Mouse (Mus musculus) stomach, embryonic 14.5 days (tissue): ENCODE measurements around the gene Bcl9. TPM values are rescaled to one million over a fixed set of nuclear protein-coding genes. Genes with fewer than 3 reads are reported as not detected.

Source experiments
- ATAC-seq: fragments of 200-750 bp; cut with Nextera tagmentation; 2 replicates; pipeline ENCODE4 v1.8.0; 2017; ENCODE audit warnings: low read depth, moderate TSS enrichment; ENCODE audit not compliant: insufficient number of reproducible peaks, insufficient read depth, low FRiP score
- H3K27ac ChIP-seq: fragments of 300-500 bp; sonication (generic); 2 replicates; pipeline ENCODE4 v1.5.1; 2014; ENCODE audit warnings: mild to moderate bottlenecking, low read length, moderate library complexity, mixed read lengths
- H3K27me3 ChIP-seq: fragments of 300-500 bp; sonication (generic); 2 replicates; pipeline ENCODE4 v1.6.1; 2014; ENCODE audit warnings: low read length, control low read depth, mixed read lengths; ENCODE audit not compliant: control insufficient read depth, insufficient read depth
- H3K36me3 ChIP-seq: fragments of 300-500 bp; sonication (generic); 2 replicates; pipeline ENCODE4 v1.6.1; 2014; ENCODE audit warnings: mild to moderate bottlenecking, control low read depth, low read length, moderate library complexity, mixed read lengths; ENCODE audit not compliant: control insufficient read depth, insufficient read depth
- H3K4me1 ChIP-seq: fragments of 300-500 bp; sonication (generic); 2 replicates; pipeline ENCODE4 v1.6.1; 2014; ENCODE audit warnings: low read length, control low read depth, mixed read lengths; ENCODE audit not compliant: control insufficient read depth, insufficient read depth
- H3K4me2 ChIP-seq: fragments of 300-500 bp; sonication (generic); replicated peaks from 2 replicates; pipeline ENCODE4 v1.6.1; 2014; ENCODE audit warnings: low read depth, low read length, control low read depth
- H3K4me3 ChIP-seq: fragments of 300-500 bp; sonication (generic); 2 replicates; pipeline ENCODE4 v1.5.1; 2014; ENCODE audit warnings: low read depth, low read length, control low read depth
- H3K9ac ChIP-seq: fragments of 300-500 bp; sonication (generic); replicated peaks from 2 replicates; pipeline ENCODE4 v1.6.1; 2014; ENCODE audit warnings: low read depth, mild to moderate bottlenecking, control low read depth, low read length, moderate library complexity, mixed read lengths
- H3K9me3 ChIP-seq: fragments of 300-500 bp; sonication (generic); 2 replicates; pipeline ENCODE4 v1.6.1; 2016; ENCODE audit warnings: low read depth, low read length, control low read depth; ENCODE audit not compliant: control insufficient read depth
- WGBS: fragments of 180-500 bp; shearing (Covaris S2); extraction: QIAGEN DNeasy Blood & Tissue Kit; methylation state at CpG from one replicate; pipeline ENCODE4 v1.1.7; 2014; 5-methylcytosine and 5-hydroxymethylcytosine counted together
- polyA plus RNA-seq: library from polyadenylated mRNA; unstranded; fragments of >200 nt; fragmentation: Nextera tagmentation; extraction: Ambion mirVana; gene quantifications from 2 replicates; pipeline ENCODE4 v1.2.1, GENCODE M21; 2014

Bcl9 gene
- polyA plus RNA-seq, 1 experiment from 2014 or later, result 72.0 TPM

GRCm38 (mm10) chr3:97237403-97237802 is 60.3 kb downstream of the Bcl9 start:
- no peaks in the 10 kb centered on the region for H3K9me3 ChIP-seq
- ATAC-seq, result no peak
- no peaks in the 10 kb centered on the region for H3K36me3 ChIP-seq
- no peak overlapping the region for H3K9ac ChIP-seq
- no peak overlapping the region for H3K4me3 ChIP-seq
- no peaks in the 10 kb centered on the region for H3K27me3 ChIP-seq
- no peak overlapping the region for H3K27ac ChIP-seq
- 88% methylated on average over 2 of the region's 2 CpGs for WGBS
- H3K4me2 ChIP-seq, result no peak overlapping the region
- H3K4me1 ChIP-seq, result peaks cover 4% of the 10 kb centered on the region; the same call in 1 of the 2 replicates

- no peaks in the 10 kb centered on the region for H3K27me3 ChIP-seq
- H3K27ac ChIP-seq, result no peak overlapping the region
- no peak for ATAC-seq
- peaks cover 4% of the 10 kb centered on the region; the same call in 1 of the 2 replicates for H3K9me3 ChIP-seq
- 84% methylated on average over 14 of the region's 14 CpGs for WGBS
- peaks cover 6% of the 10 kb centered on the region; the same call in 1 of the 2 replicates for H3K4me1 ChIP-seq
- H3K4me3 ChIP-seq, result no peak overlapping the region
- no peak overlapping the region for H3K9ac ChIP-seq
- H3K36me3 ChIP-seq, result no peaks in the 10 kb centered on the region
- H3K4me2 ChIP-seq, result no peak overlapping the region
These were observed 62.9 kb downstream of the Bcl9 start for GRCm38 (mm10) chr3:97234797-97235196.

- Histone ChIP-seq H3K36me3 (no peaks in the 10 kb centered on the region), H3K4me1 (peaks cover 11% of the 10 kb centered on the region), H3K9me3 (peaks cover 4% of the 10 kb centered on the region; the same call in 1 of the 2 replicates), H3K27me3 (no peaks in the 10 kb centered on the region), H3K27ac (no peak overlapping the region), H3K9ac (no peak overlapping the region), H3K4me3 (no peak overlapping the region), H3K4me2 (no peak overlapping the region)
- WGBS, result 74% methylated on average over 3 of the region's 3 CpGs
- no peak for ATAC-seq
These were observed 65.4 kb downstream of the Bcl9 start for GRCm38 (mm10) chr3:97232328-97232727.

GRCm38 (mm10) chr3:97231857-97232256 is 65.9 kb downstream of the Bcl9 start:
- Histone ChIP-seq H3K4me3 (no peak overlapping the region), H3K36me3 (no peaks in the 10 kb centered on the region), H3K27me3 (no peaks in the 10 kb centered on the region), H3K4me1 (peaks cover 11% of the 10 kb centered on the region), H3K4me2 (no peak overlapping the region), H3K9ac (no peak overlapping the region), H3K27ac (no peak overlapping the region), H3K9me3 (peaks cover 4% of the 10 kb centered on the region; the same call in 1 of the 2 replicates)
- 81% methylated on average over 9 of the region's 9 CpGs for WGBS
- no peak for ATAC-seq

- Histone ChIP-seq H3K4me1 (peaks cover 18% of the 10 kb centered on the region), H3K36me3 (no peaks in the 10 kb centered on the region), H3K27ac (peak overlapping the region; percentile 55; the same call in 1 of the 2 replicates), H3K9me3 (peaks cover 4% of the 10 kb centered on the region; the same call in 1 of the 2 replicates), H3K4me3 (no peak overlapping the region), H3K27me3 (no peaks in the 10 kb centered on the region), H3K9ac (no peak overlapping the region), H3K4me2 (no peak overlapping the region)
- 96% methylated on average over 5 of the region's 5 CpGs for WGBS
- no peak for ATAC-seq
These were observed 66.9 kb downstream of the Bcl9 start for GRCm38 (mm10) chr3:97230631-97231404.

GRCm38 (mm10) chr3:97228457-97228856 is 69.3 kb downstream of the Bcl9 start:
- no peak for ATAC-seq
- 19% methylated on average over 12 of the region's 12 CpGs for WGBS
- Histone ChIP-seq H3K4me2 (peak overlapping the region; percentile 90), H3K4me3 (peak overlapping the region; percentile 69), H3K36me3 (no peaks in the 10 kb centered on the region; the same call in 1 of the 2 replicates), H3K9ac (peak overlapping the region; percentile 55), H3K9me3 (peaks cover 4% of the 10 kb centered on the region; the same call in 1 of the 2 replicates), H3K27ac (peak overlapping the region; percentile 94), H3K27me3 (no peaks in the 10 kb centered on the region), H3K4me1 (peaks cover 31% of the 10 kb centered on the region)

GRCm38 (mm10) chr3:97228020-97228419 is 69.7 kb downstream of the Bcl9 start:
- under 1% methylated on average over 16 of the region's 16 CpGs for WGBS
- Histone ChIP-seq H3K4me2 (peak overlapping the region; percentile 90), H3K9me3 (peaks cover 4% of the 10 kb centered on the region; the same call in 1 of the 2 replicates), H3K4me3 (peak overlapping the region; percentile 69), H3K9ac (peak overlapping the region; percentile 55), H3K36me3 (no peaks in the 10 kb centered on the region; the same call in 1 of the 2 replicates), H3K27ac (peak overlapping the region; percentile 94), H3K27me3 (no peaks in the 10 kb centered on the region), H3K4me1 (peaks cover 31% of the 10 kb centered on the region)
- ATAC-seq, result peak; percentile 43

- Histone ChIP-seq H3K27ac (peak overlapping the region; percentile 94), H3K36me3 (peaks cover under 1% of the 10 kb centered on the region; the same call in 1 of the 2 replicates), H3K27me3 (no peaks in the 10 kb centered on the region), H3K9ac (peak overlapping the region; percentile 83), H3K4me3 (peak overlapping the region; percentile 69), H3K4me1 (peaks cover 27% of the 10 kb centered on the region), H3K9me3 (peaks cover 4% of the 10 kb centered on the region; the same call in 1 of the 2 replicates), H3K4me2 (peak overlapping the region; percentile 90)
- ATAC-seq, result peak; percentile 93
- WGBS, result 2% methylated on average over 47 of the region's 79 CpGs
These were observed 70.3 kb downstream of the Bcl9 start for GRCm38 (mm10) chr3:97227259-97228005.
